In genomic region chr13:30841306-30841705, GRCm38 (mm10) we compare ENCODE assay signal across 25 mouse cellular contexts.
"Had no signal": no experiment of that assay in that cellular context is flagged by ENCODE, and none has a peak within 500 bp of the region (broad histone marks: within the 10 kb centered on the region; RNA-seq: fewer than 3 reads in every experiment).

No protein-coding gene starts in this region.

- H3K4me2 ChIP-seq: heart, embryonic 11.5 days; heart, embryonic 13.5 days; heart, embryonic 15.5 days; hindbrain, embryonic 12.5 days; hindbrain, embryonic 14.5 days; intestine, embryonic 15.5 days; limb, embryonic 12.5 days had no signal

- H3K9ac ChIP-seq: heart, embryonic 13.5 days; heart, embryonic 15.5 days; hindbrain, embryonic 12.5 days; hindbrain, embryonic 14.5 days; intestine, embryonic 15.5 days; limb, embryonic 12.5 days had no signal

- H3K4me1 ChIP-seq: heart, embryonic 15.5 days; hindbrain, embryonic 10.5 days; hindbrain, embryonic 12.5 days; intestine, embryonic 15.5 days; limb, embryonic 10.5 days; limb, embryonic 12.5 days had no signal

- ATAC-seq: forebrain, embryonic 16.5 days; hindbrain, embryonic 16.5 days; intestine, postnatal 0 days had no signal

- H3K9me3 ChIP-seq: heart, embryonic 13.5 days; heart, embryonic 15.5 days; hindbrain, embryonic 10.5 days; hindbrain, embryonic 12.5 days; intestine, embryonic 15.5 days; limb, embryonic 10.5 days; limb, embryonic 12.5 days had no signal

- H3K27ac ChIP-seq: gastrocnemius, adult 2 months; heart, adult 2 months; heart, embryonic 13.5 days; heart, embryonic 15.5 days; hindbrain, embryonic 10.5 days; hindbrain, embryonic 12.5 days; hindbrain, embryonic 14.5 days; intestine, embryonic 15.5 days; layer of hippocampus, adult 2 months; left cerebral cortex, adult 2 months; limb, embryonic 10.5 days; limb, embryonic 12.5 days had no signal

- DNase-seq: gastrocnemius, adult 2 months; gastrocnemius, postnatal 10 days; gastrocnemius, postnatal 25 days; heart, adult 2 months; heart, postnatal 14 days; heart, postnatal 36 days; kidney, adult 18-20 months; kidney, adult 8-10 months; kidney, postnatal 10 days; kidney, postnatal 25 days; kidney, postnatal 4 days had no signal

- H3K36me3 ChIP-seq: heart, embryonic 15.5 days had no signal

- H3K27me3 ChIP-seq: heart, embryonic 13.5 days; heart, embryonic 15.5 days; hindbrain, embryonic 12.5 days; intestine, embryonic 15.5 days; limb, embryonic 12.5 days had no signal

- H3K4me3 ChIP-seq: gastrocnemius, adult 2 months; heart, adult 2 months; heart, embryonic 13.5 days; heart, embryonic 15.5 days; hindbrain, embryonic 10.5 days; hindbrain, embryonic 12.5 days; intestine, embryonic 15.5 days; layer of hippocampus, adult 2 months; left cerebral cortex, adult 2 months; limb, embryonic 10.5 days; limb, embryonic 12.5 days had no signal
